Mouse (Mus musculus): ENCODE data around the gene Phex. TPM values are rescaled to one million over a fixed set of nuclear protein-coding genes. Genes with fewer than 3 reads are reported as not detected.

The Phex gene
- total RNA-seq (2021): under 1 TPM; 0.17 to 0.18 TPM

DNA sequence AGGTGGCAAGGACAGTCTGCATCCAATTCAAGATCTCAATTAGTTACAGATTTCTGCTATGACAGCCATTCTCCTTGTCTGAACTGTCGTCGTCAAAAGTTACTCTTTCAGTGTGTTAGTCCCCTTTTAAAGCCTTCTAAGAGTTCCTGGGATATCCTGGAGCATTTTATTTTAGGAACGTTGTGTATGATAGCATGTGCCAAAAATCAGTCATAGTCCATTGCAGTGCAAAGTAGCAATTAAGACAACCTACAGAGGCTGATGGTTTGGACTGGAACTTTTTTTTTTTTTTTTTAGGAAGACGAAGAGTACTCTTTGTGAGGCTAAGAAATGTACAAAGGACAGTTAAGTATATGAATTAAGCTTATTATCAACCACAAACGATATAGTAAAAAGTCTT lies at the start of gene Phex:
Gene Phex, minus strand, starts transcription at position 101 of the 400 bp plus-strand sequence.
- no peak for DNase-seq

DNA sequence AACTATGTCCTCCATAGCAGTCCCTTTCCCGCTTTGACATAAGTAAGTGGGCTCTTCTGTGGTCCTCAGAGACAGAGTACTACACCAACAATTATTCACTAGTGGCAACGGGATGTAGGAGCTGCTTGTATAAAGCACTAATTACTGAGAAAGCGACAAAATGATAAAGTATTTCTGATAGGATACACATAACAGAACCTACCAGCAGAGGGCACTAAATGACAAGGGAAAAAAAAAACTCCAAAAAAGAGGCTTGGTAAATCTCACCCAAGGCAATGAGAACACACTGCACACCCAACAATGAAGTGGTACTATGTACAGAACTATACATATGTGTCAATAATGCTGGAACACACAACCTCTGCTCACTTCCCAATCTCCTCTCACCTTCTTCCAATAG lies 47.6 kb upstream of the Phex start:
- no peak for DNase-seq

DNA sequence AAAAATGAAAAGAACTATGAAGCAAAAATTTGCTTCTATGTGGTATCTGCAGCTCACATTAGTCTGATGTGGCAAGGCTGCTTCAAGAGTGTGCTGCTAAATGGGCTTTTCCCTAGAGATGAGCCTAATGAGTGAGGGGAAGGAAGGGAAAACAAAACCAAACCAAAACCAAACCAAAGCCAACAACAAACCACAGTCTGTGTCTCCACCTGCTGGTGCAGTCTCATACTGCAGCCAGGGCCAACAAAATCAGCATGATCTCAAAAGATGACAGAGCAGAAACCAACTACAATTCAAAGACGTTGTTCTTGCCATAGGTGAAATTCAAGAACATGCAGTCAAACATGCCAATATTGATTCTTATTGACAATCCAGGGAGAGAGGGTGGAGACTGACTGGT lies 39.3 kb upstream of the Phex start:
- DNase-seq: peak; percentile 66

DNA sequence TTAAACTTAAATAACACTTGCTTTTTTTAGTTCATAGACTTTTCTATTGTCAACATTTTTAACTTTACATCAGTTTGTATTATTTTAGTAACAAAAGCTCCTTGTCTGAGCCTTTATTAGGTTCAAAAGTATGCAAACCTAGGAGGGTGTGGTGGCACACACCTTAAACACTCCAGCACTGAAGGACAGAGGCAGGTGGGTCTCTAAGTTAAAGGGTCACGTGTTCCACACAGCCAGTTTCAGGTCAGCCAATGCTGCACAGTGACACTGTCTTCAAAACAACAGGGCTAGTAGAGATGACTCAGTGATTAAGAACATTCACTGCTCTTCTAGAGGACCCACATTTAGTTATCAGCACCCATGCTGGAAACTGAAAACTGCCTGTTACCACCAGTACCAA lies 33.9 kb upstream of the Phex start:
- DNase-seq: no peak

DNA sequence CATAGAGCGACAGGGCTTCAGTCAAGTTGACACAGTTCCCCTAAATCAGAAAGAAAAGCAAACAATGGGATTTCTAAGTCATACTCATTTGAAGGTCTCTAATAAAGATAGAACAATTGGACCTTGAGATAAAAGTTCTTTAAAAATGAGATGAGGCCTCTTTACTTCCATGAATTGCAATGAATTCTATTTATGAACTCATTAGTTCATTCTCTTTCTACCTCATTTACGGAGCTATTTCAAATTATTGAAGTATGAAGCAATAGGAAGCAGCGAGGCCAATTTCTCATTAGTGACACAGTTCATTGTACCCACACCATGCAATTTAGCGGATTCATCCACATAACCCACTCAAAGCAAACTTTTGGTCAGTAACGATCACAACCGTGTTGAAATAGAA lies 32.3 kb upstream of the Phex start:
- no peak for DNase-seq

DNA sequence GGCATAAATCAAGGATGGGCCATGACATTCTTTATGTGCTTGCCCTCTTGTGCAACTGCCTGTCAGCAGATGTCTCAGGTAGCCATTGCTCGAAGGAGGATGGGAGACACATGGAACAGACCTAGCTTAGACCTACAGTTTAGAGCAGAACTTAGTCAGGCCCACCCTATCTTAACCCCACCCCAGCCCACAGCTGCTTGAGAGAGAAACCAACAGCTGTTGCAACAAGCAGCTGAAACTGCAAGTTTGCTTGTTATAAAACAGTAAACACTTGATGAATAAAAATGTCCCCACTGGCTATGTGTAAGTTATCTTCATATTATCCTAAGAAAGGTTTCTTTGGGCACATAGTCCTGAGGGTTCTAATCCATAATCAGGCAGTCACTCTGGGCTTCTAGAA lies 19.7 kb upstream of the Phex start:
- no peak for DNase-seq

DNA sequence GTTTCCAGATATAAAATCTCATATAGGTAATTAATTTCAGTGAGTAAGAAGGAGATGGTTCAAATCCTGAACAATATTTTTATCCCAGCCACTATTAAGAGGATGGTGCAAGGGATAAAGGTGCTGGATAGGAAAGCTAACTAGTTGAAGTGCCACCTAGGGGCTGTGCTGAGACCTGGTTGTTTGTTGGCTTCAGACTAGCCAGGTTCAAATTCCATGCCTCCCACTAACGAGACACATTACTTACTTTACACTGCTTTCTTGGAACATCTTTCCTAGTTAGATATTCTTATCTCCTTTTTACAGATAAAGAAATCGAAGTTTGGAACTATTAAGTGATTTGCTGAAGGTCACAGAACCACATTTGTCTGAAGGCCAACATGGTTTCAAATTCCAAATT lies 4.3 kb upstream of the Phex start:
- no peak for DNase-seq

DNA sequence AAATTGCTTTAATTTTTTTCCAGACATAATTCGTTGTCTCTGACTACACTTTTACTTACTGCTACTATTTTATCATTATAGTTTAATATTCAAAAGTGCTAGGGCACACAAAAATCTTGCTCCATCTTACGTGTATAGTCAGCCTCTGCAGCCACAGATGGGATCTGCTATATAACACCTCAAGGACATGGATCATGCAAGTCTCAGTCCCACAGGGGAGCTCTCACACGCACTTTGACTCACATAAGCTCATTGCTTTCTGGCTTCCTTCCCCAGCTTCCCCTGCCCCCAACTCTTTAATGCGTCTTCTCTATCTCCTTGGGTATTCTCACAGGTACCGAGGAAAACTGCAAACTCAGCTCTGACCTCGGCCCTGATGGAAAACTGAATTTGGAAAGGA lies 10.2 kb downstream of the Phex start:
- no peak for DNase-seq

DNA sequence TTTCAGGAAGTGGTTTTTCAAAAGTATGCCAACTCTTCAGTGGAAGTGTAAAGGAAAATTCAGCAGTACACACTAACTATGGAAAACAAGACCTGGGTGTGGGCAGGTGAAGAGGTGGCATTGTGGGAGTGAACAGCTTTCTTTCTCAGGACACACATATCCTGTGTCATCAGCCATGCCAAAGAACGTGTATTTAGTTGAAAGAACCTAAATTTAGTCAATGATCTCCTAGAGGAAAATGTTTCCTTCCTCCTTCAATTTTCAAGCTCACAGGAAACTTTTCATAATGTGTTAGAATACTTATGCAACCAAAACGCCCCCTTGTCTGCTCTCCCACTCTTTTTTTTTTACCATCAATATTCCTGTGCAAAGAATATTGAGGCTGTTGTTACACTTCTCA lies 23.9 kb downstream of the Phex start:
- no peak for DNase-seq

DNA sequence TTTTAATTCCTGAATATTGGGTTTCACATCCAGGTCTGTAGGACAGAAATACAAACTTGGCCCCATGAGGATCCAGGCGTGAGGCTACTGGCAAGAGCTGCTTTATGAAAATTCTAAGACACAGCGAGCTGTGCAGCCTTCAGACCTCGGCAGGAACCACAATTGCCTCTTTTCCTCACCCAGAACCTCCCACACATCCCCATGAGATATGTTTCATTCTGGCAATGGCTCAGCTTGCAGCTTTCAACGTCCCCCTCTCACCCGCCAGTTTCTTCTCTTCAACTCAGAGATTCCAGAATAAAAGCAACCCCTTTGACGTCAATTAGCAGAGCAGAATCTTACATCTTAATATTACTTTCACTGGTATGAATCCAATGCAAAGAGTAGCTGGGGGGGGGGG lies 25.0 kb downstream of the Phex start:
- no peak for DNase-seq

DNA sequence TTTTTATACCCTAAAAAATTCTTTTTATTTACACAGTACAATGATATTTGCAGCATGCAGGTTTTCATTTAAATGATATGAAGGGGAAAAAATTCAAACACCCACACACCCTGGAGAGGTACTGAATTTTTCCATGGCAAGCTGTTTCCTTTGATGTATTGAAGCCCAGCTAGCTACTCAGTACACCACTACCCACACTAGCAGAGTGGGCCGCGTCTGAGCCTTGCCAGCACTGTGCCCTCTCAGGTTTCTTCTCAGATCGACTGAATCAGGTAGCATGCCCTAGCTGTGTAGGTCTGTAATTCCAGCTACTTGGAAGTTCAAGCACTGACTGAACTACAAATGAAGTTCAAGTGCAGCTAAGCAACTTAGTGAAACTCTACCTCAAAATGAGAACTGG lies 26.7 kb downstream of the Phex start:
- no peak for DNase-seq

DNA sequence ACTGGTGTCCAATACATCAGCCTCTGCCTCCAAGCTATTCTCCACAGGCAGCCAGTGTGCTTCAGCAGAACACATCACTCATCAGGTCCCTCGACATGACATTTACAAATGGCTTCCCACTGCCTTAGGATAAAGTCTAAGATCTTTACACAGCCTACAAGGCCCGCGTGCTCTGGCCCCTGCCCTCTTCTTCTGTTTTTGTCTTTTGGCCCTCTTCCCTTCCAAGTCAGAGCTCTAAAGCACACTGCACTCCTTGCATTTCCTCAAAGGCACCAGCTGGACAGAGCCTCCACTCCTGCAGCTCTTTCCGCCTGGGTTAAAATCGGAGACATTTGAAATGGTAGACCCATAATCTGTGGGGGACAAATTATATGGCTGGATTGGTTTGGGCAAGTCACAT lies 28.1 kb downstream of the Phex start:
- DNase-seq: no peak

DNA sequence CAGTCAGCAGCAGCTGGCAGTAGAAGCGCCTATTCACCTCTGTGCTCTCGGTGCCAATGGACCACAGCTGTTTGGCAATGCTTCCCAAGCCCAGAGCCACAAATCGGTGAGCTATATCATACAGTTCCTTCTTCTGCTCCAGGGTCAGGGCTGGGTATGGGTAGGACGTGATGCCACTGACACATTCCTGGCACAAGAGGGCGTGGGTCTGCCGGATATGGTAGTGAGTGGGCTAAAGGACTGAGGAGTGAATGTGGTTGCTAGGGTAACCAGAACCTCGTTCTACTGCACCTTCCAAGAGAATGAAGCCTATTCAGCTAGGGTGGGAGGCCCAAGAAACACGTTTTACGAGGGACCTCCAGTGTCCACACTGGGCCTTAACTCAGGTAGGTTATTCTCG lies 36.3 kb downstream of the Phex start:
- DNase-seq: peak; percentile 5

DNA sequence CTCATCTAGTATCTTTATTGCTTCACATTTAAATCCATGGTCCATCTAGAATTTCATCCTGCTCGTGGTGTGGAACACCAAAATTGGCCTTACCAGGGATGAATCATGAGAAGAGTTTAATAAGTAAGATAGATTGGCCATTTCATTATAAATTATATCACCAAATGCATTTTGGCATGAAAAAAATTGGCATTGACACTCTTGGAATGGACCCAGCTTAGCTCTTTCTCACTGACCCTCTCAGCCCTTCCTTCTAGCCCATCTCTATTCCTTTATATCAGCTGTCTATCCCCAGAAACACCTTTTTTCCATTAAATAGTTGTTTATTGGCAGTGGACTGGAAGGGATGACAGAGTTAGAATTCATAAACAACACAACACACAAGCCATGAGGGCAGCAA lies 37.7 kb downstream of the Phex start:
- DNase-seq: no peak

DNA sequence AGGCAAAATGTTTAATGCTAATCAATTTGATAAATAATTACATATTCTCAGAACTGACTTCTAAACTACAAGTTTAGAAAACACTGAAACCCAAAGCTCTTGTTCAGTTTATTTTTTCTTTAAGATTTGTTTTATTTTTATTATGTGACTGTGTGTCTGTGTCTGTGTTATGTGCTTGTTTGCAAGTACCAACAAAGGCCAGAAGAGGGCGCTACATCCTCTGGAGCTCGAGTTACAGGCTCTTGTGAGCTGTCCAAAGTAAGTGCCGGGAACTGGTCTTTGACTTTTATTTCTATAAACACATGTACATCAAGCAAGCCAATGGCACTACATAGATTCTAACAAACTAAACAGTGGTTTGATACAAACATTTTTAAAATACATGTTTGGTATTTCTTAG lies 41.2 kb downstream of the Phex start:
- DNase-seq: no peak

DNA sequence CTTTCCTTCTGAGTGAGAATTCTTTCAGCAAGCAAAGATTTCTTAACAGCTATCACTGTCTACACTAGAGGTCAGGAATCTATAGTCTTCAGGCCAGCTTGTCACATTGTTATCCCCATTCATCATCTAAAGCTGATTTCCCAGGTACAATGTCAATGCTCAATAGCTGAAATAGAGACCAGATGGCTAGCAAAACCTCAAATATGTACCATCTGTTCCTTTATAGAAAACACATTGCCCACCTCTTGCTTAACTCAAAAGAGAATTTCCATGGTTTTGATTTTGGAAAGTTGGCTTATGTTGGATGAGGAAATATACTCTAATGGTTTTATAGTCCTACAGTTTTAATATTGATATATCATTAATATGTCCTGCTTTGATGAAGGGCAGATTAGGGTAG lies 45.9 kb downstream of the Phex start:
- DNase-seq: no peak

DNA sequence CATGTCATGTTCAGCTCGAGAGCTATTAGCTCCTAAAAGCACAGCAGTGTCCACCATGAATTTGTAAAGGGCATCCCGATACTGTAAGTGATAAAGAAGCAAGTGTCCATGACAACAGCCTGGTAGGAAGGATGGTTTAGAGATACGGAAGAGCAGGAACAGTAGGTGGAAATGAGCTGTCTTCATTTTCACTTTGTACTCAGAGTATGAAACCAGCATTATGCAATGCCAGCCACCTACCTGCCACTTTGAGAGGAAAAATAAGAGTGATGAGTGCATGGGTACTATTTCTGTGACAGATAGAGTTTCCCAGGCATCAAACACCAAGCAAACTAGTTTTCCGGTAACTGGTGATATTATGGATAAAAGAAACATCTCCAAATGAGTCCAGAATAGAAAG lies 59.6 kb downstream of the Phex start:
- DNase-seq: no peak

DNA sequence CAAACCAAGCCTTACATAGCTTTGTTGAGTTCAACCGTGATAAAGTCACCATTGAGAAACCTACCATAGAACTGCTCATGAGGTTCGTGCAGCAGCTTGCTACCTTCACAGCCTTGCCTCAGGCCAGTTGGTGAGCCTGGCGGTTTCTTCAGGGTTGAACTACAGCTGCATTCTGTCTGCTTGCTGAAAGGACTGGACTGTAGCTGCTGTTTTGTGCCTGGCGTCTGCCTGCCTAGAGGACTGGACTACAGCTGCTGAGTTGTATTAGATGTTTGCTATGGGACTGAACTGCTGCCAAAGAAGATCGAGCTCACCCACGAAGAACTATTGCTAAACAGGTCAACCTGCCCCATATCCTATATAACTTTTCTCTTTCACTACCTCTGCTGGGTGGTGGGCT lies 68.9 kb downstream of the Phex start:
- peak; percentile 11 for DNase-seq

DNA sequence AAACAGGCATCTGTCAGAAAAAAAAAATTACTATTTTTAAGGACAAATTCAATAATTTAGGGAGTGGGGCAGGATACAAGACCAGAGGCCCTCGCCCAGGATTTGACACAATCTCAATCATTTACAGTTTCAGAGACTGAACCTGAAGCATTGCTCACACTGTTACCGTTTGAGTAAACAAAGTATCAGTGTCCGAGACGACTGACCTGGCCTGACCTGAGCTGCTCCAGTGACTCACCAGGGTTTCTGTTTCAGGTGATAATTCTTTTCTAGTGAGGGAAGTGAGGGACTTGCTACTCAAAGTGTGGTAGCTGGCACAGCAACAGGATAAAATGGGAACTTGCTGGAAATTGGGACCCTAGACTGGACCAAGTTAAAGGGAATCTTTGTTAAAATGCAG lies 80.4 kb downstream of the Phex start:
- DNase-seq: no peak

DNA sequence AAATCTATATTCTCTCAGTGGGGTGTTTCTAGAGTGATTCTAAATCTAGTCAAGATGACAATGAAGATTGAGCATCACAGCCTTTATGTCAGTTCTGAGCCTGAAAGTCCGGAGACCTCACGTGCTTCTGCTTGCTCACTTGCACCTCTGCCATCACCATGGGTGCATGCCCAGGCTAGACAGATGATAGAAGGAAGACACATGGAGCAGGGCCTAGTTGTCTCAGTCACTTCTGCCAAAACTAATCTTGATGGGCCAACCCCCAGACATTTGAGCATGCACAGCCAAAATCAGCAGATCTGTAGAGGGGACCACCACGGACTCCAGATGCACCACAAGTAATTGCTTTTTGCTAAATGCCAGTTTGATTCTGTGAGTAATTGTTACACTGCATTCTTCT lies 85.3 kb downstream of the Phex start:
- no peak for DNase-seq

DNA sequence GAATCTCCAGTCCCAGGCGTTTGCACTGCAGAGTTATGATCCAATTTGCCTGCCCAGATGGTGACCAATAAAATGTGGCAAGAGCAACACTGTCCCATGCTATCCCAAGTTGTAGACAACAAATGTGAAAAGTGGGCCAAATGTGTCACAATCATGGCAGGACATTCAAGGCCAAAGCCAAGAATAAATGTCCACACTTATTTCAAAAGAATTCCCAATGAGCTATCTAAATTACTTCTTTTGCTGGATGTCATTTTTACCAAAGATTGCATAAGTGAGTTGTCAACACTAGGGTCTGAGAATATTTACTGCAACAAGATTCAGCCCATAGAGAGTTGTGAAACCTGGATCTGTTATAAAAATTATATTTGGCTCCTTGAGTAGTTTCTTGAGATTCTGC lies 86.7 kb downstream of the Phex start:
- no peak for DNase-seq

DNA sequence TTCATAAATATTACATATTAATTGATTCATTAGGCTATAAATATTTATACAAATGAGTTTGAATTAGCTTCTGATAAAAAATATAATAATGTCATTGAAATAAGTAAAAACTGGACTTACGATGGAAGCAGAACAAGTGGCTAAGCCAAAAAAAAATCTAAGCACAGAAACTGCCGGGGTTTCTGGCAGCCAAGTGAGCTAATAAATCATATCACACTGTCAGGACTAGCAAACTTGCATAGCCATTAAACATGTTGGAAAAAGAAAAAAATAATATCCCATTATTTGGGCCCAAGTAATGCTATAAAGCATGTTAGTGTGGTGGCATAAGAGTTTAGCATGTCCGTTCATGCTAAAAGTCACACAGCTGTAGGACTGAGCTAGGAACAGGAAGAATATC lies 87.4 kb downstream of the Phex start:
- DNase-seq: no peak

DNA sequence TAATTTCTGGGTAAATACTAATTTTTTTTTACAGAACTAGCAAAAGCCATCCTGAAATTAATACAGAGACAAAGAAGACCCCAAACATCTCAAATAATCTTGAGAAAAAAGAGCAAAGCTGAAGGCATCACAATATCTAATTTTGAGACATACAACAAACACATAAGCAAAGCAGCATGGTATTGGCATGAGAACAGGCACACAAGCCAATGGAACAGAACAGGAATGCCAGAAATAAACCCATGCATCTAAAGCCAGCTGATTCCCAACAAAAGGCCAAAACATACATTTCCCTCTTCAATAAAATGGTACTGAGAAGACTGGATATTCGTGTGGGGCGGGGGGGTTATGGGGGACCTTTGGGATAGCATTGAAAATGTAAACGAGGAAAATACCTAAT lies 90.7 kb downstream of the Phex start:
- DNase-seq: no peak

DNA sequence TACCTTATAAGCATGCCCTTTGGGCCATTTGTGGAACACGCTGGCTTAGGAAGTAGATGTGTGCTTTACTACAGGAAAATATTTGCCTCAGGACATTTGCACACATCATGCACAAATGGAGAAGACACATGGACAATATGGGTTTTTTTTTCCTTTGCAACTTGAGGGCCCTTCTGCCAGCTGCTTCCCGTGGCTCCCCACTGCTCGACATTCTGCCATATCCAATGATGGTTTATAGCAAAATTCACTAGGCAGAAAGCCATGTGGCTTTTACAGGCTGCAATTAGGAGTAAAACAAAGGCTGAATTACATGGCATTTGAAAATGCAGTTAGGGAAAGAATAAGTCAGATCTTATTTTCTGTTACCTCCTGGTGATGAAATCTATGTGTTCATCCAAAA lies 104.8 kb downstream of the Phex start:
- no peak for DNase-seq

DNA sequence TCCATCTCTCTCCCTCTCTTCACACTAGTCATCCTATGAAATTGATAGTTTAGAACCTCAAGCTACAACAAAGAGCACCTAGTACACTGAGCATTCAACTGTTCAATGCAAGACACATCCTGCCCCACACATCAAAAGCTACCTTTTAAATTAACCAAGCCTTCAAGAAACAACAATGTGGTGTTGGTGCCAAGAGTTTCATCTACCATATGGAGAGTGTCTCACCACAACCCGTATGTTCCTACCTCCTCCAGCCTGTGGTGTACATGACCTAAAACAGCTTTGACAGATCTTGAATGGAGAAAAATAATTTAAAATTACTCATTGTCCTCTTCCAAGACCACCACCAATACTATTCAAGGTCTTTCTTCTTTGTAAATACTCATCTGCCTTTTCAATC lies 106.9 kb downstream of the Phex start:
- no peak for DNase-seq

DNA sequence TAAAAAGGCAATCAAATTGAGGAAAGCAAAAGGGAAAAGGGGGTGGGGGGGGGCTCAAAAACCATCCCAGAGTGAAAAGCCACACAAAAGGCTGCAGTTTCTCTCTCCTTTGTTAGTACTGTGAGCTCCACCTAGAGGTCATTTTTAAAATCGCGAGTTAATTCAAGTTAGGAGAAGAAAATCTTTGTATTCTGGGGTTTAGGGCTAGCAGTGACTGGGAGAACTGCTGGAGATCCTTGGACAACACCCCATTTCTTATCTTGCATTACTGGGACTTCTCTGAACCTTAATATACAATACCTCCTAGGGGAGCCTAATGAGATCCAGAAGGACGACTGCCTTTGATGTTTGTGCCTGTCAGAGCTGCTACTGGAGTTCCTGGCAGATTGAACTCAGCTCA lies 107.7 kb downstream of the Phex start:
- no peak for DNase-seq
